10 mouse cellular contexts compared by ENCODE assay signal in the genomic region with DNA sequence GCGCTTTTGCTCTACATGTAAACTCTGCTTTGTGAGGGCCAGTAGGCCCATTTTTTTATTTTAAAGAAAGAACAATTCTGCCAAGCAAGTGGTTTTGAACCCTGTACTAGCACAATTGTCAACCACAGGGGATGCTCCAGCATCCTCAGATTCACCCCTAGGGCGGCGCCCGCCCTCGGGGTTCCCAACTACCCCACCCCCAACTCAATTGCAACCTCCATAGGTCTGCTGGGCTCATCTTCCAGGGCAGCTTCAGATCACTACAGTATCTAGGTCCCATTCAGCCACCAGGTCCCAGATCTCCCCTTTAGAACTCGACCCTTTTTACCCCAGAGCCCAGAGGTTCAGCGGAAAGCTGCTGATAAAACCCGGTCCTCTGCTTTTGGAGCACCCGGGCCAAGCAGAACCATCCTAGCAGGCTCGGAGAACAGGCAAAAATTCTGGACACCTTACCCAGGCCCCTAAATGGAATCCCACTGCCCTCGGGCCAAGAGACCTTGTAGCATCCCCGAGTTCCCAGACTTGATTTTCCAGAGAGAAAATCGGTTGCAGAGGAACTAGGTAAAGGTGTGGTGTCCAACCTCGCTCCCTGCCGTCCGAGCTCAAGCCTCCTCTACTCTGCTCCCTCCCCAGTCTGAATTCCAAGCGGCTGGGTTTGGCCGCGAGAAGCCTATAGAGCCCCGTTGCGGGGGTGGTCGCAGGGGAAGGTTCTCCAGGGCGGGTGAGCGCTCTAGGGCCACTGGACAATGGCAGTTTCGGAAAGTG. TPM values are rescaled to one million over a fixed set of nuclear protein-coding genes. Genes with fewer than 3 reads are reported as not detected.
DNase-seq lines count a peak whose midpoint lies in the region; ATAC-seq lines count a peak whose summit lies in the region.
"Had no signal": no experiment of that assay in that cellular context is flagged by ENCODE, and none has a peak within 500 bp of the region (broad histone marks: within the 10 kb centered on the region; RNA-seq: fewer than 3 reads in every experiment).

No protein-coding gene starts in this region.

- H3K4me2 ChIP-seq in intestine, embryonic 14.5 days (ENCODE audit: low read length), result no peak overlapping the region
- H3K4me2 ChIP-seq in intestine, embryonic 16.5 days (ENCODE audit: low read depth, low read length), result no peak overlapping the region
- H3K4me2 ChIP-seq in midbrain, embryonic 13.5 days (replicated peaks), result peak overlapping the region; percentile 41

- no peak overlapping the region for H3K4me3 ChIP-seq in intestine, embryonic 14.5 days (ENCODE audit: low read depth, low read length)
- H3K4me3 ChIP-seq in intestine, embryonic 16.5 days (ENCODE audit: low read length), result no peak overlapping the region
- H3K4me3 ChIP-seq in midbrain, embryonic 13.5 days (replicated peaks), result peak overlapping the region; percentile 27
- H3K4me3 ChIP-seq: stomach, embryonic 15.5 days had no signal

- no peaks in the 10 kb centered on the region for H3K36me3 ChIP-seq in intestine, embryonic 14.5 days (ENCODE audit: control insufficient read depth, insufficient read depth, low read length)
- no peaks in the 10 kb centered on the region for H3K36me3 ChIP-seq in intestine, embryonic 16.5 days (ENCODE audit: control insufficient read depth, insufficient read depth, low read length)
- H3K36me3 ChIP-seq in midbrain, embryonic 13.5 days, result no peaks in the 10 kb centered on the region
- H3K36me3 ChIP-seq: stomach, embryonic 15.5 days had no signal

- H3K4me1 ChIP-seq in intestine, embryonic 14.5 days (replicated peaks; ENCODE audit: control insufficient read depth, insufficient read depth, low read length), result 0 out of 2 replicates have a peak, but pooled peaks cover 6% of the 10 kb centered on the region
- H3K4me1 ChIP-seq in intestine, embryonic 16.5 days (ENCODE audit: control insufficient read depth, insufficient read depth, low read length), result no peaks in the 10 kb centered on the region
- H3K4me1 ChIP-seq in midbrain, embryonic 13.5 days (replicated peaks), result peaks cover 30% of the 10 kb centered on the region

- no peak overlapping the region for H3K27ac ChIP-seq in intestine, embryonic 14.5 days (ENCODE audit: low read depth)
- no peak overlapping the region for H3K27ac ChIP-seq in intestine, embryonic 16.5 days (ENCODE audit: low read length)
- H3K27ac ChIP-seq in midbrain, embryonic 13.5 days, result peak overlapping the region; percentile 69
- H3K27ac ChIP-seq: kidney, postnatal 0 days; macrophage; stomach, embryonic 15.5 days had no signal

- no peak overlapping the region for H3K9ac ChIP-seq in intestine, embryonic 14.5 days (ENCODE audit: low read length)
- H3K9ac ChIP-seq in intestine, embryonic 16.5 days (ENCODE audit: low read depth, low read length), result no peak overlapping the region
- H3K9ac ChIP-seq in midbrain, embryonic 13.5 days (replicated peaks), result peak overlapping the region; percentile 41; the same call in 1 of the 2 replicates
- H3K9ac ChIP-seq: stomach, embryonic 15.5 days had no signal

- peak; percentile 65 for DNase-seq in intestine, embryonic 14.5 days (ENCODE audit: low spot score)
- DNase-seq in ZHBTc4 (ENCODE audit: low read depth, low spot score), result peak; percentile 41
- DNase-seq in embryo, embryonic 11 days, result peak; percentile 42
- no peak for DNase-seq in cerebellum, adult 18-20 months
- no peak for DNase-seq in cerebellum, postnatal 36 days

- 2% methylated on average over 25 of the region's 25 CpGs for WGBS in intestine, embryonic 14.5 days
- WGBS in intestine, embryonic 16.5 days, result 2% methylated on average over 25 of the region's 25 CpGs
- WGBS in midbrain, embryonic 13.5 days, result 2% methylated on average over 25 of the region's 25 CpGs

- H3K9me3 ChIP-seq in intestine, embryonic 14.5 days (ENCODE audit: control insufficient read depth, low read length), result no peaks in the 10 kb centered on the region
- no peaks in the 10 kb centered on the region for H3K9me3 ChIP-seq in intestine, embryonic 16.5 days (ENCODE audit: control insufficient read depth, low read length)
- no peaks in the 10 kb centered on the region for H3K9me3 ChIP-seq in midbrain, embryonic 13.5 days
- H3K9me3 ChIP-seq: stomach, embryonic 15.5 days had no signal

- ATAC-seq in intestine, embryonic 14.5 days (replicated peaks; ENCODE audit: low FRiP score, low TSS enrichment, low read depth), result no peak
- no peak for ATAC-seq in intestine, embryonic 16.5 days
- no peak for ATAC-seq in midbrain, embryonic 13.5 days

- peaks cover 98% of the 10 kb centered on the region for H3K27me3 ChIP-seq in intestine, embryonic 14.5 days (replicated peaks; ENCODE audit: control insufficient read depth, insufficient read depth, low read length)
- peaks cover 73% of the 10 kb centered on the region for H3K27me3 ChIP-seq in intestine, embryonic 16.5 days (replicated peaks; ENCODE audit: control insufficient read depth, insufficient read depth, low read length)
- H3K27me3 ChIP-seq in midbrain, embryonic 13.5 days, result peaks cover 88% of the 10 kb centered on the region

RNA-seq across cellular contexts. Expression of a gene that starts 1.0 kb away (rescaled TPM):
- polyA plus RNA-seq in intestine, embryonic 14.5 days (2014; fragmentation: Nextera tagmentation; extraction: Ambion mirVana), result not detected in 2 replicates
- 0.02 TPM in 1 of 2 replicates, not detected in the other for polyA plus RNA-seq in intestine, embryonic 16.5 days (2015; fragmentation: Nextera tagmentation; extraction: Ambion mirVana)
- polyA plus RNA-seq in midbrain, embryonic 13.5 days (2015; fragmentation: Nextera tagmentation; extraction: Ambion mirVana), result 9.7 and 10.4 TPM in 2 replicates
- polyA plus RNA-seq: kidney, postnatal 0 days had no signal

RNA-seq across cellular contexts. Expression of a gene that starts 44.4 kb away (rescaled TPM):
- polyA plus RNA-seq in intestine, embryonic 14.5 days (2014; fragmentation: Nextera tagmentation; extraction: Ambion mirVana), result 44.7 and 45.6 TPM in 2 replicates
- polyA plus RNA-seq in intestine, embryonic 16.5 days (2015; fragmentation: Nextera tagmentation; extraction: Ambion mirVana), result 29.3 and 33.9 TPM in 2 replicates
- polyA plus RNA-seq in midbrain, embryonic 13.5 days (2015; fragmentation: Nextera tagmentation; extraction: Ambion mirVana), result 33.4 and 39.1 TPM in 2 replicates

Comparison
In these comparisons a context has a peak if more than half of its experiments do, and no peak if none do; other contexts are left out.
1. DNase-seq: peak in intestine, embryonic 14.5 days (single experiment), ZHBTc4 (single experiment) and embryo, embryonic 11 days (single experiment); none in cerebellum, adult 18-20 months (0 of 2) and cerebellum, postnatal 36 days (0 of 2).
2. RNA of a gene that starts 1.0 kb away (polyA plus RNA-seq): 9.7 to 10.4 TPM in midbrain, embryonic 13.5 days; not detected in intestine, embryonic 14.5 days and 0.02 TPM in intestine, embryonic 16.5 days; every median in the first group is over 10 times any median in the second.